Mouse (Mus musculus): Measurements from ENCODE around the gene Sh3tc1.

DNA sequence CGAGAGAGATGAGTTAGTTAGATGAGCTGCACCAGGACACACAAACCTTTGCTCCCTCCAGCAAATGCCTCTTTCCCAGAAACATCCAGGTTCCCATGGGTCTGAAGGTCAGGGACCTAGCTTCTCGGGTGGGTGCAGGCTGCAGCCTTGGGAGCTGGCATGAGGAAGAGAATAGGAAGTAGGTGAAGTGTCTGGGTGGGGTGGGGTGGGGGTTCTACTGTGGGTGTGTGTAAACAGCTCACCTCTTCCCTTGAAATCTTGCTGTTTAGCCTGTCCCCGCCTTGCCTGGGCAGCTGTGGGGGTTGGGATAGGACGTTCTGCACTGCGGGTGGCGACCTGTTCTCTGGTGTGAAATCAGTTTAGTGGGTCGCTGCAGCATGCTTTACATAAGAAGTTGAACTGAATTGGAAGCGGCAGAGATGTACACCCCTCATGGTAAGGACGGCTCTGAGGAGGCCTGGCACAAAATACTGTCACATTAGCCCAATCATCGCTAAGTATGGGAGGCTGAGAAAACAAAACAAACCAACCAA, 42.9 kb upstream of the Sh3tc1 start:
- no peak for TF ChIP-seq CTCF (IDR thresholded peaks at IDR 0.05; ENCODE audit: control insufficient read depth, insufficient read depth, low read length)
- no peak for TF ChIP-seq POLR2A (IDR thresholded peaks at IDR 0.05; ENCODE audit: borderline replicate concordance, control insufficient read depth, low read depth, low read length)

Measured in bone marrow, adult 2 months (tissue).